Mouse (Mus musculus) frontal cortex, adult 2 months (tissue): Measurements from ENCODE around the gene Babam1. TPM values are rescaled to one million over a fixed set of nuclear protein-coding genes. Genes with fewer than 3 reads are reported as not detected.

Source experiments
- DNase-seq, 2 experiments: peaks; one replicate each; pipeline ENCODE4 v3.0.0; 2022; ENCODE audit warnings: low spot score in 1 of 2; ENCODE audit errors: extremely low spot score in 1 of 2
- polyA plus RNA-seq: library from polyadenylated mRNA; depleted of rRNA; stranded (reverse); fragments of >200 nt; gene quantifications from 2 replicates; pipeline ENCODE4 v1.2.3, GENCODE M21; 2012

Babam1 gene
- polyA plus RNA-seq, 1 experiment = 131 TPM

- no peak for DNase-seq
Measured at GRCm38 (mm10) chr8:71380178-71381171, 16.2 kb upstream of the Babam1 start.

GRCm38 (mm10) chr8:71381421-71381970 lies 15.2 kb upstream of the Babam1 start, which contains the start of gene Nr2f6:
Nr2f6 (minus strand) TSS chr8:71381960.
- DNase-seq = no peak

- DNase-seq = peak in 1 of 2 experiments; percentile 65
Measured at GRCm38 (mm10) chr8:71381971-71382961, 14.4 kb upstream of the Babam1 start.

GRCm38 (mm10) chr8:71383396-71383795 lies 13.3 kb upstream of the Babam1 start:
- no peak for DNase-seq

GRCm38 (mm10) chr8:71383860-71384259 lies 12.8 kb upstream of the Babam1 start:
- DNase-seq = no peak

- no peak for DNase-seq
Measured at GRCm38 (mm10) chr8:71385212-71385835, 11.3 kb upstream of the Babam1 start.

GRCm38 (mm10) chr8:71388267-71388666 lies 8.4 kb upstream of the Babam1 start:
- no peak for DNase-seq

- DNase-seq = no peak
Measured at GRCm38 (mm10) chr8:71391696-71392095, 5.0 kb upstream of the Babam1 start.

- no peak for DNase-seq
Measured at GRCm38 (mm10) chr8:71392391-71392790, 4.3 kb upstream of the Babam1 start.

- DNase-seq = no peak
Measured at GRCm38 (mm10) chr8:71392871-71393270, 3.8 kb upstream of the Babam1 start.

- DNase-seq = no peak
Measured at GRCm38 (mm10) chr8:71394481-71394880, 2.2 kb upstream of the Babam1 start.

GRCm38 (mm10) chr8:71395071-71395470 lies 1.6 kb upstream of the Babam1 start:
- no peak for DNase-seq

GRCm38 (mm10) chr8:71395629-71396028 lies 1.0 kb upstream of the Babam1 start, which contains the start of gene Ushbp1:
Ushbp1 (minus strand) TSS chr8:71395802.
- no peak for DNase-seq

- no peak for DNase-seq
Measured at GRCm38 (mm10) chr8:71397701-71398100, 1.0 kb downstream of the Babam1 start.

- DNase-seq = no peak
Measured at GRCm38 (mm10) chr8:71400826-71401225, 4.2 kb downstream of the Babam1 start.

GRCm38 (mm10) chr8:71401454-71401853 lies 4.8 kb downstream of the Babam1 start:
- no peak for DNase-seq

- no peak for DNase-seq
Measured at GRCm38 (mm10) chr8:71402446-71402964, 5.8 kb downstream of the Babam1 start.

GRCm38 (mm10) chr8:71403107-71403885 lies 6.6 kb downstream of the Babam1 start:
- no peak for DNase-seq

GRCm38 (mm10) chr8:71404011-71404410 lies 7.3 kb downstream of the Babam1 start:
- DNase-seq = no peak
